Mouse (Mus musculus) heart, adult 8-10 months (tissue): ENCODE measurements around the gene Gstm6. TPM values are rescaled to one million over a fixed set of nuclear protein-coding genes. Genes with fewer than 3 reads are reported as not detected.
"Not testable (repeated sequence)": the region's sequence is repeated elsewhere in the genome, so short reads cannot be mapped to it uniquely, and the experiment has no call there.

ENCODE experiments used
- DNase-seq: peaks from one replicate; pipeline ENCODE4 v3.0.0; 2022; ENCODE audit warnings: low spot score
- total RNA-seq, 4 experiments: library from RNA; stranded (reverse); gene quantifications; 2 replicates each; pipeline ENCODE4 v1.2.4; 2022

The Gstm6 gene
- total RNA-seq, result 1 to 10 TPM; 3.4 to 6.0 (median 5.0) TPM

GRCm38 (mm10) chr3:107943239-107943990 is at the start of gene Gstm6:
Gstm6 (minus strand) TSS chr3:107943749.
- DNase-seq, result no peak

DNA sequence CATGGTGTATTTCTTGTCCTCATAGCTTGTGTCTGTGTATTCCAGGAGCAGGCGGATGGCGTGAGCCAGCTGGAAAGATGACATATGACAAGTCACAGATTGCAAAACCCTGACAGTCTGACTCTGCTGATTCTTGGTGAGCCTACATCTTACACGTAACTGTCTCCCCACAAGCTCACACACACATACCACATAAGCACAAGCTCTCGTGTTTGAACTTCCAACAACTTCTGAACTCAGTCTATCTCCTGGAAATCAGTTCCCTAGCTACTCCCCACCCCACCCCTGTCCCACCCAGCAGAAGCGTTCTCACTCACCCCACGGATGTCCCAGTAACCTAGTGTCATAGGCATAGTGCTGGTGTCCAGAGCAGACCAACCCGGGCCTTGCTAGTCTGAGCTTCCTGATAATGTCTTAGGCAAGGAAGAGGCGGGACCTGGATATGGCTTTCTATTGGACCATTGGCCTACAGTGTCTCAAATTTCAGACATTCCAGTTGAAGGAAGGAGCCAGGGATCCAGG is 42.6 kb upstream of the Gstm6 start, which contains the start of gene Gstm2:
Gstm2 (minus strand) TSS at position 413 of the 522 bp plus-strand sequence.
- DNase-seq, result peak; percentile 77

- not testable (repeated sequence) for DNase-seq
Measured at GRCm38 (mm10) chr3:107985141-107985540, 41.6 kb upstream of the Gstm6 start.

DNA sequence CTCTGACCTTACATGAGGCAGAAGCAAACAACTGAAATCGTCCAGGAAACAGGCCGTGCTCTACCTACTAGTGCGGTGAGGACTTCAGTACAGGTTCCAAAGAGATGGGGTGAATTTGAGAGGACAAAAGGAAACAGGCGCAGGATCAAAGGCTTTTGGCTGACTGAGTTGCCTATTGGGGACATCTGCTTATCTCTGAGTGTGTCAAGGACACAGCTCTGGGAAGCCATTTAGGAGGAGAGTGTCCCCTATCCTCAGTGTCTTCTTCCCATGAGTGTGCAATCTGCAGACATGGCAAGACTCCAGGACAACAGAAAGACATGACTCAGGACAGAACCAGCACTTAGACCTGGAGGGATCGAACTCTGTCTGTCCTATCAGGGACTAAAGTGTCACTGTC is 40.9 kb upstream of the Gstm6 start:
- no peak for DNase-seq

DNA sequence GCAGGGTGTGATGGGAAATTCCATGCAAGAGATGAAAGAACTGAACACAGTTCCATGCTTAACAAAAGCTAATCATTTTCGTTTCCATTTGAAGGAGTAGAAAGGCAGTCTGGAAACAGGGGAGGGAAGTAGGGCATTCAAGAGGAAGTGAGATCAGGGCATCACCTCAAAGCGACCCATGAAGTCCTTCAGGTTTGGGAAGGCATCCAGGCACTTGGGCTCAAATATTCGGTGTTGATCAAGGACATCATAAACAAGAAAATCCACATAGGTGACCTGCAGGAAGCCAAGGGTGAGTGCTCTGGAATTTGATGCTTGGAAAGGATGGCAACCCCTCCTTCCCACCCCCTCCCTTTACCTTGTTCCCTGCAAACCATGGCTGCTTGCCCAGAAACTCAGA is 40.2 kb upstream of the Gstm6 start:
- DNase-seq, result no peak

- DNase-seq, result no peak
Measured at GRCm38 (mm10) chr3:107982726-107983125, 39.2 kb upstream of the Gstm6 start.

GRCm38 (mm10) chr3:107981261-107981660 is 37.7 kb upstream of the Gstm6 start:
- DNase-seq, result no peak

DNA sequence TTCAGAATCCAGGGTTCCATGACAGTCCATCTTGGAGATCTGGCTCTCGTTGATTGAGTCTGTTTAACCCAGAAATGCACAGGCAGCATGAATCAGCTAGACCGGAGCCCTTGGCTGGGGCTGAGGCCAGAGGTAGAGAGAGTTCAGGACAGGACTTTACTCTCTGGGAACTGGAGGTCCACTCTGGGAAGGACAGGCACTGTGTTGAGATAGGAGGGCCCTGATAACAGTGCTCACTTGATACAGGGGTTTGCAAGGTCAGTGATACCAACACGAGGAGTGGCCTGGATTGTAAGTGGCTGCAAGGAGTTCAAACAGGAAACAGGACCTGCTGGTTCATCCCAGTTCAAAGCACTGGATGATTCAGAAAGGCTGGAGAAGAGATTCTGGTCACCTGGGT is 34.1 kb upstream of the Gstm6 start:
- no peak for DNase-seq

GRCm38 (mm10) chr3:107974237-107974636 is 30.7 kb upstream of the Gstm6 start:
- no peak for DNase-seq

DNA sequence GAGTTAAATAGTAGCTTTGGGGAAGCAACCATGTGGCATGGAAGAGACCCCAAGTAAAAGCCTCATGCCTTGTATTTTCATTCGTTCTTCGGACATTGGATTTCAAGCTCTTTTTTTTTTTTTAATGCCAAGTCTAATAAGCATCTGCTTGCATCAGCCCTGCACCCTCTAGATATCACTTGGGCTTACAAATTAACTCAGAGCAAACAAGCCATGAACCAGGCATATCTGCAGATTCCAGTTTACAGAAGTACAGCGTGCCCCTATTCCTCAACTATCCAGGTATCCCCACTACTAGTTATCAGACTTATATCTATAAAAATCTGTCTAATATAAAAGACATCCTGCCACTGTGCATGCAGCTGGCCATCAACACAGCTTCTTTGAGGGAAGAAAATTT is 28.5 kb upstream of the Gstm6 start:
- no peak for DNase-seq

- DNase-seq, result not testable (repeated sequence)
Measured at GRCm38 (mm10) chr3:107971101-107971500, 27.6 kb upstream of the Gstm6 start.

DNA sequence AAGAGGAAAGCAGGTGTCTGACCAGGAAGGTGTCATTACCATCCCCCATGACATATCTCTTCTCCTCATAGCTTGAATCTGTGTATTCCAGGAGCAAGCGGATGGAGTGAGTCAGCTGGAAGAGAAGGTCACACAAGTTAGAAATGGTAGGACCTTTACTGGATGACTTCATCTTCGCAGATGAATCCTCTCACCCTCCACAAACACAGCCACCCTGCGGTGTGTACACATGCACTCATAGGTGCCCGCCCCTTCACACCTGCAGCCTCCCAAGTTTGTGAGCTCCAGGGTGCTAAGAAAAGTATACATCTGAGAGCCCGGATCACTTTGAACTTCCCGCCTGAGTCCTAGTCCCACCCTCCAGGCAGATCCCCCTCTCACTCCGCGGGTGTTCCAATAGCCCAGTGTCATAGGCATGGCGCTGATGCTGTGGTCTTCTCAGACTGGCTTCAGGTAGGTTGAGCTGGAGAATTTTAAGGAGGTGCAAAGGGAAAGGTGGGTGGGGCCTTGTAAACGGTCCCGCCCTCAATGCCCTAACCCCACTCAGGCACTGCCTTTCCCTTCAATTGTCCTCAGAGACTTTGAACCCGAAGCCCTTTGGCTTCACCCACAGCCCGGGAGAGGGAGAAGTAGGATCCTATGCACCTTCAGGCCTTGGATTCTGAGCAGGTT is 25.3 kb upstream of the Gstm6 start, which contains the start of gene Gstm3:
Gstm3 (minus strand) TSS at position 560 of the 672 bp plus-strand sequence.
- no peak for DNase-seq

DNA sequence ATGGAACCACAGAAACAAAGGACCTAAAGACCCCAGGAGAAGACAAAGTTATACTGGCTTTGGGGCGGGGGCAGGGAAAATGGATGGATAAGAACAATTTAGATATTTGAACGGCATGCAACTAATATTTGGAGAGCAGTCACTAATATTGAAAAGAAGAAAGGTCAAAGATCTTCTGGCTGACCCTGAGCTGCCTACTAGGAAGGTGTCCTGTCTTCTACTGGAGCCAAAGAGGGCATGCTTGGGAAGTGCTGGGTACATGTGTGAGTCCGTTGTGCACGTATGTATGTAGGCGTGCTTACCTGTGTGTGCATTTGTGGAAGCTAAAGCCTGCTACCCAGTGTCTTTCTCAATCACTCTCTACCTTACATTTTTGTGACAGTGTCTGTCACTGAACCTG is 23.1 kb upstream of the Gstm6 start:
- DNase-seq, result no peak

DNA sequence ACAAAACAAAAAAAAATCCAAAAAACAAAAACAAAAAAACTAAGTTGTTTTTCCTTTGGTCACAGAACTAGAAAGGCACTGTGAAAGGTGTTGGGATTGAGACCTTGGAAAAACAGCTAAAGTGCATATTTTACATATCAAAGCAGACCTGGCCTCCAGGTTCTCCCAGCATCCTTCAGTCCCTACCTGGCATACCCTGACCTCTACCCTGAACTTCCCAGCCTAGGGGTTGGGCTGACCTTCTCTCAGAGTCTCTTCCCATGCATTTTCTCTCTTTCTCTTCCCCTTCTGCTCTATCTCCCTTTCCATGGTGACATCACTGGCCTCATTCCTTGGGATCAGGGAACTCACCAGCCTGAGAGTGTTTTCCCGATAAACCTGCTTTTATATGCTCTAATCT is 22.0 kb upstream of the Gstm6 start:
- no peak for DNase-seq

- no peak for DNase-seq
Measured at GRCm38 (mm10) chr3:107964656-107965308, 21.2 kb upstream of the Gstm6 start.

GRCm38 (mm10) chr3:107964026-107964425 is 20.5 kb upstream of the Gstm6 start:
- DNase-seq, result no peak

GRCm38 (mm10) chr3:107955260-107955659 is 11.7 kb upstream of the Gstm6 start:
- DNase-seq, result not testable (repeated sequence)

- no peak for DNase-seq
Measured at GRCm38 (mm10) chr3:107953906-107954305, 10.4 kb upstream of the Gstm6 start.

DNA sequence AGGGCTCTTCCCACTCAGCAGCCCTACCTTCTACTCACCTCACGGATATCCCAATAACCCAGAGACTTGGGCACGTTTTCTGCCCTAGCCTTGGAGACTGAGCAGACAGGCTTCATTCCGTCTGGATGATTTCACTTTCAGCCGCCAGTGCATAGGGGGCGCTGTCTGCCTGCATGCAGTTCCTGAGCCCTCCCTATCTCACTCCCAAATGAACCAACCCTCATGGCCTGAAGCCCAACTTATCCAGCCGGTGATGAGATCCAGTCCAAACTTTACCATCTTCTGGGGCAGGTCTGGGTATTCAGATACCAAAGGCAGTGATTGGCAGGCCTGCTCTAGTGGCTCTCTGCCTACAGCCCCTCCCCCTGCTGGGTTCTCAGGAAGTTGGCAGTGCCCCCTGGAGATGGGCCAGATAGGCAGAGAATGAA is 9.8 kb upstream of the Gstm6 start:
- peak; percentile 83 for DNase-seq

- no peak for DNase-seq
Measured at GRCm38 (mm10) chr3:107950531-107950930, 7.0 kb upstream of the Gstm6 start.

GRCm38 (mm10) chr3:107949461-107949860 is 5.9 kb upstream of the Gstm6 start:
- DNase-seq, result not testable (repeated sequence)

DNA sequence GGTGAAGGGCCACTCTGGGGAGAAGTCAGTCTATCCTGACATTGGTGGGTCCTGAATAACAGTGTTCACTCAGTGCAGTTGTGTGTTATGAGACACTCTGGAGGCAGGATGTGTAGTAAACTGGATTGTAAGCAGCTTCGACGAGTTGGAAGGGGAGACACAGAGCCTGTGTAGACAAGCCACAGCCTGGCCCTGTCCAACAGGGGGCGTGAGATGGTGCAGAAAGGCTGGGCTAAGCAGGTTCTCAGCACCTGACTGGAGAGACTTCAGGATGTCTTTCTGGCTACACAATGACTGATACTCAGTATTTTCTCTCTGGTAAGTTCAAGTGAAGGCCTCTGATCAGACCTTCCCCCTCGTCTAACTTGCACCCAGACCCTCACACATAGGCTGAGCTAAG is 2.2 kb upstream of the Gstm6 start:
- no peak for DNase-seq
